Mouse (Mus musculus): ENCODE results near the gene Zc3h18.

Gene Zc3h18

DNA sequence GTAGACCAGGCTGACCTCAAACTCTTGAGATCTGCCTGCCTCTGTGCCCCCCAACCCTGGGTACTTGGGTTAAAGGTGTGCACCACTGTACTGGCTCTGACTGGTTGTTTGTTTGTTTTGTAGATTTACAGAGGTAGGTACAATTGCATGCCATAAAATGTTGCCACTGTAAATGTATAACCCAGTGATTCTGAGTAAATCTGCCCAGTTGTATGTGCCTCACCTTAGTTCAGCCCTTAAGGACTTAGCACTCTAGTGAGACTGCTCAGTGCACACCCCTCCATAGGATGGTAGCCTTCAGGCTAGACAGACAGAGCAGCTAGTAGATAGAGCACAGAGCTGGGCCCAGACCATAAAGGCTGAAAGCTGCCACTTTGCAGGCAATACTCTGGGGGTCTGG lies 17.3 kb downstream of the Zc3h18 start:
- no peak for DNase-seq (ENCODE audit: low spot score in 2 of 2)

DNA sequence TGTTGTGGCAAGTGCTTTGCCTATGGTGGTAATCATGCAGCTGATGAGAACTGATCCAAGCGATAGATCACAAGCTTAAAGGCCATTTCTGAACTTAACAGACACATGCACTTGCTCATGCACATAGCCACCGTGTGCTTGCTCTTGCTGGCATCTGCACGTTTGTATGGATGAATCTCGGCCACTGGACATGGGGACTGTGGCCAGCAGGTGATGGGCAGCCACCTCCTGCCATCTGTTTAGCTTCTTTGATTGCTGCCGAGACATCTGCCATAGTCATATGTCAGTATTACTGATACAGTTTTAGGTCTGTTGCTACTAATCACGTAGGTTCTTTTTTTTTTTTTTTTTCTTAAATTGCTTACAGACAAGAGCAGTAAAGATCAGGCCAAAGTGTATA lies 18.9 kb downstream of the Zc3h18 start:
- no peak for DNase-seq (ENCODE audit: low spot score in 2 of 2)

DNA sequence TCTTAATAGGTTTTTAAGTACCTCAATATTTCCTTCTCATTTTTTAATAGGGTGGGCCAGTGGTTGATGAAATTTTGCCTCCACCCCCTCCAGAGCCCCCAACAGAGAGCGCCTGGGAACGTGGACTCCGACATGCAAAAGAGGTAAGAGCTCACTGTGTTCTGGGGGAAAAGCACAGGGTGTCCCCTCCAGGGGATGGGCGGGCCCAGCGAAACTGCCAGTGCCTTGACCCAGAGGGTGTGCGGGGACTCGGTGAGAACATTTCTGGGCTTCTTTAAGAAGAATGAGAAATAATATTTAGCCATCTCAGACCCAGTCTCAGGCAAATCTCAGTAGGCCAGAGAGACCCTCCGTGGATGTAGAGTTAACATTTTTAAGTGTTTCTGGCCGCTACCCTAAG lies 21.8 kb downstream of the Zc3h18 start:
- no peak for DNase-seq (ENCODE audit: low spot score in 2 of 2)

DNA sequence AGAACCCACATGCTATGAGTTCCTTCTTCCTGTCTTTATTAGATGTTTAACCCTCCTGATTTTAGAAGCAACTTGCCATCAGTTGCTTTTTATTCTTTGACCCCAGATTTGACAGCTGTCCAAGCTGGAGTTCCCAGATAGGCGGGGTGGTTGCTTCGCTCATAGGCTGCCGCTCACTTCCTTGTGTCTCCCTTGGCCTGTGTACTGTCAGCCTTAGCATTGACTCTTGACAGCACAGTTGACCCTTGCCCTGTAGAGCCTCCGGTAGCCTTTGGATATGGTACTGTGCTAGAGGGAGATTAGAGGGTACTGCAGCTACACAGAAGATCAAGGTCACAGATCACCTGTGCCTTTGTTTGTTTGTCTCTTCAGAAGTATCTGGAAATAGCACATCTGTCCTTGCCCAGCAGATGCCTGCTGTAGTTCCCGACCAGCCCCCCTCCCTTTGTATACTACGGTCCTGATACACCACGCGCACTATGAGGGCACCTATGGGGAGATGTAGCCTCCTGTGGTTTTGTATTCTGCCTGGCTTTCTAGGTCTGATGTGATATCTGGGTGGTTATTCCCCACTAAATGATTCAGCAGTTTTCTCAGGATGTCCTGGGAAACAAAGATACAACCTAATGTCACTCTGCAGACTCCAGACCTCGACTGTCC lies 28.9 kb downstream of the Zc3h18 start:
- no peak for DNase-seq (ENCODE audit: low spot score in 2 of 2)

DNA sequence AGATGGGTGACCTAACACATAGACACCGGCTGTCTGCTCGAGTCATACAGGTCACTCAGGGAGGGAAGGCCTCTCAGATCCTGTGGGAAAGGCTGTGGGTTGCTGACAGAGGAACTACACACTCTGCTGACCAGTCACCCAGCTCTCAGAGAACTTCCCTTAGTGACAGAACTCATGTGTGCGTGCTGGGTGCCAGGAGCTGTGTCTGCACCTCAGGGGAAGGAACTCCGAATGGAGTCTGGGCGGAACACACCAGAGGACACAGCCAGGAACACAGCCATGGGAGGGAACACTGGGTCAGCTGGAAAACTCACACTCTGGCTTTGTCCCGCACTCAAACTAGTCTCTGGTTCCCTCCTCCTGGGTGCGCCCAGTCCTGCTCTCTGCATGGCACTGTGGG lies 31.3 kb downstream of the Zc3h18 start:
- DNase-seq (ENCODE audit: low spot score in 2 of 2), result no peak

DNA sequence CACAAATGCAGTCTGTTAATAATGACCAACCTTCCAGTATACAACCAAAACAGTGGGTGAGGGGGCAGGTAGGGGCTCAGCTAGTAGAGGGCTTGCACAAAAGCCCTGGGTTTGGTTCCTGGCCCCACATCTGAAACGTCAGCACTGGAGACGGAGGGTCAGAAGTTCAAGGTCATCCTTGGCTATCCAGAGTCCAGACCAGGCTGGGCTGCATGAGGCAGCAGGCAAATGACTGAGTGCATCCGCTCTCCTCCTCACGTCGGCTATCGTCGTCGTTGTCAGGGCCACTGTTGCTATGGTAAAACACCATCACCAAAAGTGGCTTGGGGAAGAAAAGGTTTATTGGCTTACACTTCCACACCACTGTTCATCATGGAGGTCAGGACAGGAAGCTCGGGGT lies 37.9 kb downstream of the Zc3h18 start:
- DNase-seq (ENCODE audit: low spot score in 2 of 2), result no peak

DNA sequence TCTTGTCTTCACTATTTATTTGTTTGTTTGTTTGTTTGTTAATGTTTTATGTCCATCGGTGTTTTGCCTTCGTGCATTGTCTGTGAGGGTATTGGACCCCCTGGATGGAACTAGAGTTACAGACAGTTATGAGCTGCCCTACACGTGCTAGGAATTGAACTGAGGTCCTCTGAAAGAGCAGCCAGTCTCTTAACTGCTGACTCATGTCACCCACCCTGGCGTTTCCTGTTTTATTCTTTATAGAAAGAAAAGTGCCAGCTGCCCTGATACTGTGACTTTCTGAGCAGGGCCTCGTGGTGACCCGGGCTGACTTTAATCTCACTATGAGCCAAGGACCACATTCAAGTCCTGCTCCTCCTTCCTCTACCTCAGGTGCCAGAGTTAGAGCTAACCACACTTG lies 39.1 kb downstream of the Zc3h18 start:
- DNase-seq (ENCODE audit: low spot score in 2 of 2), result no peak

DNA sequence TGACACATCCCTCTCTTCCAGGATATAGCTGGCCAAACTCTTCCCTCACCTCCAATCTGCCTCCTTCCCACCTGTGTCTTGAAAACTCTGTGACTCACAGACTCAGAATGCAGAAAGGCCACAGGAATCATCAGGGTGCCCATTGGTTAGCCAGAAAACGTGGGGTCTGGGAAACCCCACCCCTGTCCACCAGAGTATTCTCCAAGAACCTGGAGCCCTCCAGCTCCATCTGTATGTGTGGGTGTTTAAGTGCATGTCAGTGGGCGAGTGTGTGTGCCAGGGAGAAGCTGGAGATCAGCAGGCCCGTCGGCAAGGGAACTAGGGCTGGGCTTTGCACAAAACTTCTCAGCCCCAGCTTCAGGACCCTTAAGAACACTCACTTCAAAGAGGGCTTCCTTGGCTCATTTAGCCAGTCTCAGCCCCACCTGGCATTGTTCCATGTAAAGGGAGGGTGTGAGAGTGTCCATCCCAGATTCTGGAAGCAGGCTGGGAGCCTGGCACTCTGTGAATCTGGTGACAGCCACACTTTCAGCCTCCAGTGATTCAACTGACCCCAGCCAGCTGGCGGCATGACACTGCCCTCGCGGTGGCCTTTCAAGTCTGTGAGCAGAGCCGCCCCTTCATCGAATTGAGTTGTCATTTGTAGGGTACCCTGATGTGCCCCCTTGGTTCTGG lies 43.6 kb downstream of the Zc3h18 start:
- peak in 1 of 2 experiments; percentile 57 for DNase-seq (ENCODE audit: low spot score in 2 of 2)

DNA sequence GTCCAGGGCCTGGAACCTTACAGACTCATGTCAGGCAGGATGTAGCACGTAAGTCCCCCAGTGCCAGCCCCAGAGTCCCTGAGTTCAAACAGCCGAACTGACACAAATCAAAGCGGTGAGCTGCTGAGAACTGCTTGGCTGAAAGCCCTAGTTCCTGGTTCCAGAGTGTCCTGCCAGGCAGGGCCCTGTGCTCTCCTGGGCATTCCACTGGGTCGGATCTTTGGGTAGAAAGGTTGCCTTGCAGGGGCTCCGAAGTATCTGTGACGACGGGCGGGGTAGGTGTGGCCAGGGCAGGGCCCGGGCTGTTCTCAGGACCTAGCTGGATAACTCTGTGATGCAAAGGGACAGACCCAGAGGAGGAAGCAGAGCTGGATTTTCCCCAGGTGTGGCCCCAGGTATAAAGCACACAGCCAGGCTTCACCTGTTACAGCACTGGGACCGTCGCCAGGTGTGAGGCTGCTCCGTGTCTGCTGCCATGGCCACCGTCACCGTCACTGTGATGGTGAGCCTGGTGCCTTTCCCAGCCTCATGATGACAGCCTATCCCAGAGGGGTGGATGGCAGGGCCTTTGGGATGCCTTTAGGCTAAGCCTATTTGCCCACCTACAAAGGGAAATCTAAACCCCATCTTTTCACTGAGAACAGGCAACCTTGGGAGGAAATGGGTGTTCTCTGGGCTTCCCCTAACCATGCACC lies 45.1 kb downstream of the Zc3h18 start, which contains the start of gene Il17c:
TSS of gene Il17c (plus strand) at position 645 of the 695 bp plus-strand sequence.
- DNase-seq (ENCODE audit: low spot score in 2 of 2), result no peak

DNA sequence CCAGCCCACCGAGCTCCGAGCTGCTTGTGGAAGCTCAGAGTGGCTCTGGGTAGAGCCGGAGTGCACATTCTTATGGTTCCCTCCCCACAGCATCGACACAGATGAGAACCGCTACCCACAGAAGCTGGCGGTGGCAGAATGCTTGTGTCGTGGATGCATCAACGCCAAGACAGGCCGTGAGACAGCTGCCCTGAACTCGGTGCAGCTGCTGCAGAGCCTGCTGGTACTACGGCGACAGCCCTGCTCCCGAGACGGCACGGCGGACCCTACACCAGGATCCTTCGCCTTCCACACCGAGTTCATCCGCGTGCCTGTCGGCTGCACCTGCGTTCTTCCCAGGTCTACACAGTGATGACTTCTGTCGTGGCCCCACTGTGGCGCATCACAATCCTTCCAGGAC lies 46.8 kb downstream of the Zc3h18 start:
- no peak for DNase-seq (ENCODE audit: low spot score in 2 of 2)

DNA sequence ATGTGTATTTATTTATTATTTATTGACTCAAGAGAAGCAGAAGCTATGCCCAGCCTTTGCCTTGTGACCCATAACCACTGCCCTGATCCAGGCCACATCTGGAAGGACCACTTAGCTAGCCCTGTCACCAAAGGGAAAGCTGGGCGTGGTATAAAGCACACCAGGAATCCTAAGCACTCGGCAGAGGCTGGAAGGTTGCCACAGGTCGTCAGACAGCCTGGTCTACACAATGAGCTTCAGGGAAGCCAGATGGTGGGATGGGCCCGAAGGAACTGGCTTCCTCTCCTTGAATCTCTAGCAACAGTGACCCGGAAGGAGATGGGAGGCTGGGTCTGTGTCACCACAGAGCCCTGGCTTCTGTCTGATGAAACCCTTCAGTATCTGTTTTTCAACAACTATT lies 47.2 kb downstream of the Zc3h18 start:
- no peak for DNase-seq (ENCODE audit: low spot score in 2 of 2)

DNA sequence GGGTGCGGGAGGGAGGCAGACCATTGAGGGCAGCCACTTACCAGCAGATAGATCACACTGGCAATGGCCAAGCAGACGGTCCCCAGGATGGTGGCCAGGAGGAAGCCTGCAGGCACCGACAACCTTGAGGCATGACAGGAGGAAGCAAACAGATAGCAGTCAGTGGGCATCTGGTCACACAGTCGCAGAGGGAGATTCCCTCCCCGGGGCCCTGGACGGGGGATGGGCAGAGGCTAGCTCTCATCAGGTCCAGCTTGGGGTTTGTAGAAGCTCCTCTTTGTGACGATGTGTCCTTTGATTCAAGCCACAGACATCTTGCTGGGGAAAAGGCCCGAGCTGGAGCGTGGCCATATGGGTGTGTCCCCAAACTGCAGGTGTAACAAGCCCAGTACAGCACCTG lies 49.7 kb downstream of the Zc3h18 start:
- no peak for DNase-seq (ENCODE audit: low spot score in 2 of 2)

DNA sequence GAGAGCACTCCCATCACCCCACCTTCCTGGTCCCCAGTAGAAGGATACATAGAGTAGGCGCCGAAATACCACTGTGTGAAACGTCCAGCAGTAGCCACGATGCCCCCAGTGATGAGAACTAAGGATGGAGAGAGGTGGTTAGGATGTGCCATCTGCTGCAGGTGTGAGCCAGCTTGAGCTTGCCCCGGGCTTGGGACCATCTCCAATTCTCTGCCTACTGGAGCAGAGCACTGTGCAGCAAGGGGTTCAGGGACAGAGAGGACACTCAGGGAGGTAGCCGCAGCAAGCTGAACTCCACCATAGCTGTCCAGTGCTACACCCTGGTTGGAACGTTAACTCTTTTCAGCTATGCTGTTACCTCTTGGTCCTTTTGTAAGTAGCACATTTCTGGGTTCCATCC lies 51.2 kb downstream of the Zc3h18 start:
- no peak for DNase-seq (ENCODE audit: low spot score in 2 of 2)

DNA sequence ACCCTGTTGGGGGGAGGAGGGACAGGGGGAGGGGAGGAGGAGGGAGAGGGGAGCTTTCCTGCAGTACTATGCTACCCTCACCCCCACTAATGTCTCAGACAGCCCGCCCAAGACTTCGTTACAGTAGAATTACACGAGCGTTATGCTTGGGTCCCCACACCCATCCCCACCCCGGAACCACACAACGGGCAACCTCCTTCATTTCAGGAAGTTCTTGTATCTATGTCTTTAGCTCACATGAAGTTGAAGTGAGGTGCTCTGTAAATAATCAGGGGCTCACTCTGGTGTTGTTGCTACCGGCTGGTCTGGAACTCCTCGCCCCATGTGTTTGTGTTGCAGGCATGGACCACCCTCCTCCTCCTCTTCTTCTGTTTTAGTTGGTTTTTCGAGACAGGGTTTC lies 51.8 kb downstream of the Zc3h18 start:
- no peak for DNase-seq (ENCODE audit: low spot score in 2 of 2)

DNA sequence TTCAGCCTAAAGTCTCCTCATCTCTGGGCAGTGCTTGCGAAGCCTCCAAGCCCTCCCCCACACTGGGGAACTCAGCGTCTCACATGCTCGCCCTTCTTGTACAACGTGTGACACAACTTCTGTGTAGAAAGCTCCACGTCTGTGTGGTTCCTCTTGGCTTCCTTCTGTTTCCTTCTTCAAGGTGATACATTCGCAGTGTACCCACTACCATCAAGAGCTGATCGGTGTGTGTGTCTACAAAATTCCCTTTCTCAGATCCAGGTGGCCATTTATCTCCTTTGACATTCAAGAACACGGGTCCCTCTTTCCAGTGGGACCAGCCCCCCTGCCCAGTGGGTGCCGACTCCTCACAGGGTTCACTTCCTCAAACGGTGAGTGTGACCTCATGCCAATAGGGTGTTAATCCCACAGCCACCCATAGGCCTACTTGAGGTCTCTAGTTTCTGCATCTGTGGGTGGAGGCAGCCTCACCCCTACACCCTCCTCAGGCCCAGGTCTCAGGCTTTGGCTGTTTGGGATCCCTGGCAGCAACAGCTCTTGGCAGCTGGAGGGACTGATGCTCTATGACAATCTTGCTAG lies 53.7 kb downstream of the Zc3h18 start:
- DNase-seq (ENCODE audit: low spot score in 2 of 2), result no peak

DNA sequence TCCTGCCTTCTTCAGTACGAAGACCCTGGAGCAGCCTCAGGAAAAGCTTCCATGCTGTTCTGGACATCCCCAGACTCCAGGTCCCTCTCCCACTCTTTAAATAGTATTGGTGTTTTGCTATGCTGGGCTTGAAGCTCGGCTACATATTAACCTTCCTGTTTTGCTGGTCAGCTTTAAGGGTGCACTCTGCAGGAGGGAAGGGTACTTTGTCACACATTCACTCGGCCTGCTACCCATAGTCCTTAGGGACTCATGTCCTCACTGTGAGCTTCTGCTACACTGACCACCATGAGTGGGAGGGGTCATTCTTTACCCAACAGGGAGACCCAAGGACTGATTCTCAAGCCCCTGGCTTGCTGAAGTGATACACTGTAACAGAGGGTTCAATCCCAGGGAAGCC lies 54.2 kb downstream of the Zc3h18 start:
- DNase-seq (ENCODE audit: low spot score in 2 of 2), result no peak

DNA sequence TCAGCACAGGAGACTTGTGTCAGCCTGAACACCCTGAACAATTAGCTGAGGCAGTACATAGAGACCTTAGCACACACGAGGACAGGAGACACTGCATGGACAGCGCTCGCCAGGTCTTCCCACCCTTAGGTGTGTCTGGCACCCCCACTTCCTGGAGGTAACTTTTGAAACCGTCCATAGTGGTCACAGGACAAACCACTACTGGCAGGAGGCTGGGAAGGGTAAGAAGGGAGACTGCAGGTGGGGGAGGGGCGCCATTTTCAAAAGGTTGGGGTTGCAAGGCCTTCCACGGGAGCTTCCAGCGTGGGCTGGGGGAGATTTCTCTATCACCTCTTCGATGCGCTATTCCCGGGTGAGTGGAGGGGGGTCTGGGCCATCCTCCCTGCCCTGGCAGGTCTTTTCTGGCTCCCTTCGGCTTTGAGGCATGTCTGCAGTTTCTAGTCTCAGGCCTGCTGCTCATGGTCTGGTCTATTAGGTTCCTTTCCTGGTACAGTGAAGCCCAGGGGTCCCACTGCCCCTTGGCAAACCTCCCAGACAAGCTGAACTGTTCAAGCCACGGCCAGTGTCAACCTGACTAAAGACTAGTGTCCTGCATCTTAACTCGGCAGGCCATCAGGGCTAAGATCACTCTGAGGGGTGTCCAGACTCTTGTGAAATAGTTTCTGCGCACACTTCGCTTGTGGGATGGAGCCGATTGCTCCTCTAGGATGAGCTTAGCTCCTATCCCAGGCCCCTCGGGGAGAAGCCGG lies 55.5 kb downstream of the Zc3h18 start:
- DNase-seq (ENCODE audit: low spot score in 2 of 2), result no peak

DNA sequence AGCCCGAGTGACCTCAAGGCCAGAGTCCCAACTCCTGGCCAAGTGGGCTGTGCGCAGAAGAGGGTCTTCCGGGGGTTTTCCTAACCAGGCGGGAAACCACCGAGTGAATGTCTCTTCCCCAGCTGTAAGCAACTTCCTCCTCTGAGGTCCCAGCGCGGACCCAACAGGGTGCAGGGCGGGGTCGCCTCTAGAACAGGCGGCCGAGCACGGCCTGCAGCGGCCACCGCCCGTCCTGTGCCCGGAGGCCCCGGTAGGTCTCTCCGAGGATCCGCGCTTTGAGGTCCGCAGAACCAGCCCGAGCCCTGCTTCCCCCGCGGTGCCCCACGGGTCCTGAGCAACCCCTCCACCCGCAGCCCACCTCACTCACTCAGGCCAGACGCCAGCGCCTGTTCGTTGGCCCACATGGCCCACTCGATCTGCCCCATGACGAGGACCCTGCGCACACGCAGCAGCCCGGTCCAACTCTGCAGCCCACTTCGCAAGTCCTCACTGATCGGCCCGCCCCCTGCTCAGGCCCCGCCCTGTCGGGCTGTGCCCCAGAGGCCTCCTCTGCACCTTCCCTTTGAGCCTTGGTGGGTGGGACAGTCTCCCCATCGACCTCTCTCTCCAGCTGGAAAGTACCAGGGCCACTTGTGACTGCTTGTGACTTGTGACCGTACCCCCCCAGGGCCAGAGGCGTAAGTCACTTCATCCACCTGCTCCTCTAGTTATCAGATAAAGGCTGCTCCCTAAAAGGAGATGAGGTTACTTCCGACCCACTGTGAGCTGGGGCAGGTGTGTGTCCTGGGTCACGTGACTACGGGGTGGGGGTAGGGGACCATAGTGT lies 56.2 kb downstream of the Zc3h18 start, which contains the start of gene Cyba:
TSS of gene Cyba (minus strand) at position 488 of the 826 bp plus-strand sequence.
- DNase-seq (ENCODE audit: low spot score in 2 of 2), result no peak

DNA sequence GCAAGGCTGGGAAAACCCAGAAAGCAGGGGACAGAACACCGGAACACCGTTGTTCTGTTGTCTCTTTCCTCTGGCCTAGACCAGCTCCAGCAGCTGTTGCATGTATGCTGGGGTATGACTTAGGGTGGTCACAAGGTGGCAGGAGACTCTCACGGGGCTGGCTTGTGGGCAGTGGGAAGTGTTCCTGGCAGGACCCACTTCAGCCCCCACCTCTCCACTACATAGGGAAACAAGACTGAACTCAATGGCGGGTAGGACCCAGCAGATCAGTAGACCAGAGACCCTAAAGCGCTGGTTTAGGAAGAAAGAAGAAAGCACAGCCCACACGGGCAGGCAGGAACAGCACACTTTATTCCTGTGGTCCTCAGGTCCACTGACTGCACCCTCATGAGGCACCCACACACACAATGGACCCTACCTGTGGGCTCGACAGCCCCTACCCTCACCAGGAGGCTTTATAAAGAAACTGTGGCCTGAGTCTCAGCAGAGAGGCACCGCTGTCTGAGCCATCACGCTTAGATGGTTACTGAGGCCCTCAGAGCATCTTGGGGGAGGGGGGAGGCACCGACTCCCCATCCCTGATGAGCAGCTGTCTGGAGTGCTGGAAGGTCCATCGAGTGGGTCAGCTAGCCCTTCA lies 57.0 kb downstream of the Zc3h18 start:
- no peak for DNase-seq (ENCODE audit: low spot score in 2 of 2)

DNA sequence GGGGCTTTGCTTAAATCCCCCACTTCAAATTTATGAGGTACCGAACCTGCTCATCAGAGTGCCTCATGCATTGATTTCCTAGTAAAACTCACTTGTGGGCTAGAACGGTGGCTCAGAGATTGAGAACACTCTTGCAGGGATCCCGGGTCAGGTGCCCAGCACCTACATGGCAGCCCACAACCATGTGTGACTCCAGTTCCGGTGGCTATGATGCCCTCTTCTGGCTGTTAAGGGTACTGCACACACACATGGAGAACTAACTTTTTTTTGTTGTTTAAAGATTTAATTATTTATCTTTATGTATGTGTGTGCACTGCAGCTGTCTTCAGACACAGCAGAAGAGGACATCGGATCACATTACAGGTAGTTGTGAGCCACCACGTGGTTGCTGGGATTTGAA lies 59.0 kb downstream of the Zc3h18 start:
- DNase-seq (ENCODE audit: low spot score in 2 of 2), result no peak

DNA sequence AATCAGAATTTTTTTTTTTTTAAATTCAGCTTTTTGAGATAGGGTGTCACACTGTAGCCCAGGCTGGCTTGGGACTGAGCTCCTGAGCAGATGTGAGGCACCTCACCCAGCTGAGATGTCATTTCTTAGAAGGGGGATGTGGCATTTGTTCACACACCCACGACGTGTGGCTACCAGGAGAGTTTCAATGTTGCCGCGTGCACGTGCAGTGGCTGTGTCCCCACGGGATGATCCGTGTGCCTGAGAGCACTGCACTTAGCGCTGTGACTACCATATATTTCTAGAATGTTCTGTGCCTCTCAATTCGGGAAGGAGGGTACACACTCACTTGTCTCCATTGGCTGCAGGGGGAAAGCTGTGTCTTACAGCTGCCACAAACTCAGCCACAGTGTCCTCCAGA lies 59.7 kb downstream of the Zc3h18 start:
- DNase-seq (ENCODE audit: low spot score in 2 of 2), result no peak
